Mouse (Mus musculus): ENCODE results near the gene Erbb2. TPM values are rescaled to one million over a fixed set of nuclear protein-coding genes. Genes with fewer than 3 reads are reported as not detected.
A peak's percentile ranks its signal among the peaks of the same experiment; 100 is the strongest.

Erbb2 gene
- polyA plus RNA-seq, 1 experiment from 2014 or later = 48.0 TPM

DNA sequence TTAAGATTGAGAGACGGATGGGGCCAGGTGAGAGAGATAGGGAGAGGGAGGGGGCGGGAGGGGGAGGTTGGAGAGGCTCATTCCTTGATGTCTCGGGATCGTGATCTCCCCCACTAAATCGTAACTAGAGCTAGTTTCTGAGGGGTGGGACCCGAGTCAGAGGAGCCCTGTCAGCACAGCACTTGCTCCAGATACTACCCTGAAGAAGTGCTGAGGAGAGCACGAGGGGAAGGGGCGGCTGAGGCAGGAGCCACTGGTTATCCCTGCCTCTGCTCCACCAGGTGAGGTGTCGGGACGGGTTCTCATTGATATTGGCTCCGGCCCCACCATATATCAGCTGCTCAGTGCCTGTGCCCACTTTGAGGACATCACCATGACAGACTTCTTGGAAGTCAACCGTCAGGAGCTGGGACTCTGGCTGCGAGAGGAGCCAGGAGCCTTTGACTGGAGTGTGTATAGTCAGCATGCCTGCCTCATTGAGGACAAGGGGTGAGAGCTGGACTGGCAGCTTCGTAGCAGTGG, 25.2 kb upstream of the Erbb2 start:
- no peak for ATAC-seq (replicated peaks; ENCODE audit: low FRiP score)
- 38% methylated on average over 14 of the region's 14 CpGs for WGBS
- Histone ChIP-seq H3K4me2 (no peak overlapping the region), H3K4me1 (peaks cover 71% of the 10 kb centered on the region), H3K4me3 (replicated peaks) (no peak overlapping the region), H3K27me3 (peaks cover 68% of the 10 kb centered on the region), H3K9me3 (replicated peaks) (no peaks in the 10 kb centered on the region), H3K27ac (no peak overlapping the region), H3K36me3 (no peaks in the 10 kb centered on the region), H3K9ac (no peak overlapping the region)

DNA sequence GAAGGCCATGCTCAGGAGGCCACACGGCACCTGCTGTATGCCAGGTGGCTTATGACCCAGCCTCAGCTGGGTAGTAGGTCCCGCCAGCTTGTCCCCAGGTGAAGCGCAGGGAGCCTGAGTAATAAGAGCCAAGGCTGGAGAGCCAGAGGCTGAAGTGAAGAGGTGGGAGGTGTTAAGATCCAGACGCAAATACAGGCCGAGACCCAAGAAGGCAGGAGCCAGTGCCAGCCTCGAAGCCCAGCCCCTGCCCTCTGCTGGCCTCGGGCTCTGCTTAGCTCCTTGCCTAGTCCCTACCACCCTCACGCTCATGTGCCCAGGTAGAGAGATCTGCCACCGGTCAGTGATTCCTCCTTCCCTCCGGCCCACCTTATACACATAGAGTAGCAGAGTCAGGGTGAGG, 24.0 kb upstream of the Erbb2 start:
- peaks cover 67% of the 10 kb centered on the region for H3K27me3 ChIP-seq
- no peaks in the 10 kb centered on the region for H3K9me3 ChIP-seq (replicated peaks)
- peaks cover 79% of the 10 kb centered on the region for H3K4me1 ChIP-seq
- 59% methylated on average over 10 of the region's 10 CpGs for WGBS
- H3K36me3 ChIP-seq = no peaks in the 10 kb centered on the region
- H3K9ac ChIP-seq = peak overlapping the region; percentile 2; the same call in 1 of the 2 replicates
- no peak for ATAC-seq (replicated peaks; ENCODE audit: low FRiP score)
- H3K4me3 ChIP-seq (replicated peaks) = no peak overlapping the region
- H3K4me2 ChIP-seq = no peak overlapping the region
- H3K27ac ChIP-seq = no peak overlapping the region

DNA sequence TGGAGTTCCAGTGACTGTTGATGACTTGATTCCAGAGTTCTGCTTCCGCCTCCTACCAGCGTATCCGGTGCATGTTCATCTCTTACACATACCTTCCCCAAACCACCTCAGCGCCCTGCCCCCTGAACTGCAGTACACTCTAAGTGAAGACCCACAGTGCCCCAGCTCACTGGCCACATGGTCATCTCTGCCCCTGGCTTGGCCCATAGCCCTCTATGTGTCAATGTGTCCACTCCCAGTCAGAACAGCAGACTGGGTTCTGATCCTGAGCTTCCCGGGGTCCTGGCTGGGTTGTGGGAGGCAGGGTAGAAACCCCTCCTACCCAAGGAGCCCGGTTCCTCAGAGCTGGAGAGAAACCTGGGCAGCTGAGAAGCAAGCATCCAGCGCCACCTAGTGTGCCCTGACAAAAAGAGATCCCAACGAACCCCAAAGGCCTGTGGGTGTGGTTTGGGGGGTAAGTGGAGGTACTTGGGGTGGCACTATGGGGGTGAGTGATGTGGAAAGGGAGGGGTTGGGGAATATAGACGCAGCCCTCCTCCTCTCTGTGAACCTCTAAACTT, 23.0 kb upstream of the Erbb2 start:
- Histone ChIP-seq H3K36me3 (no peaks in the 10 kb centered on the region), H3K27me3 (peaks cover 57% of the 10 kb centered on the region), H3K4me2 (no peak overlapping the region), H3K4me1 (peaks cover 79% of the 10 kb centered on the region), H3K27ac (no peak overlapping the region), H3K9ac (no peak overlapping the region), H3K9me3 (replicated peaks) (no peaks in the 10 kb centered on the region), H3K4me3 (replicated peaks) (no peak overlapping the region)
- ATAC-seq (replicated peaks; ENCODE audit: low FRiP score) = no peak
- 21% methylated on average over 9 of the region's 9 CpGs for WGBS

DNA sequence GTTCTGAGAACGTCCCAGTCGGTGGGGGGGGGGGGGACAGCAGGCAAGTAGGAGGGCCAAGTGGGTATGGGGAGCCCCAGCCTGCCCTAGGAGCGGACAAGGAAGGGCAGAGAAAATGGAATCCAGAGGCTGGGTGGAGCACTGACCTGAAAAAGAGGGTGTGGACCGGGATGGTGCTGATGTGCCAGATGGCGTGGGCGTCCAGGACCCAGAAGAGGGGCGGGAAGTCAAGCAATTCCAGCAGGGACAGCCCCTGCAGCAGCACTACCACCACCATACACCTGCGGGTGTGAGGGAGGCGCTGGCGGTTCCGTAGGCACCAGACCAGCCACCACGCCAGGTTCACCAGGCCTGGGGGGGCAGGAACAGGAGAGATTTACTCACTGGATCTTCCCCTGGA, 22.1 kb upstream of the Erbb2 start:
- no peak overlapping the region for H3K9ac ChIP-seq
- no peak overlapping the region for H3K4me3 ChIP-seq (replicated peaks)
- no peaks in the 10 kb centered on the region for H3K9me3 ChIP-seq (replicated peaks)
- H3K4me1 ChIP-seq = peaks cover 81% of the 10 kb centered on the region
- ATAC-seq (replicated peaks; ENCODE audit: low FRiP score) = no peak
- no peak overlapping the region for H3K4me2 ChIP-seq
- WGBS = 77% methylated on average over 12 of the region's 12 CpGs
- peaks cover 48% of the 10 kb centered on the region for H3K27me3 ChIP-seq
- H3K36me3 ChIP-seq = no peaks in the 10 kb centered on the region
- no peak overlapping the region for H3K27ac ChIP-seq

DNA sequence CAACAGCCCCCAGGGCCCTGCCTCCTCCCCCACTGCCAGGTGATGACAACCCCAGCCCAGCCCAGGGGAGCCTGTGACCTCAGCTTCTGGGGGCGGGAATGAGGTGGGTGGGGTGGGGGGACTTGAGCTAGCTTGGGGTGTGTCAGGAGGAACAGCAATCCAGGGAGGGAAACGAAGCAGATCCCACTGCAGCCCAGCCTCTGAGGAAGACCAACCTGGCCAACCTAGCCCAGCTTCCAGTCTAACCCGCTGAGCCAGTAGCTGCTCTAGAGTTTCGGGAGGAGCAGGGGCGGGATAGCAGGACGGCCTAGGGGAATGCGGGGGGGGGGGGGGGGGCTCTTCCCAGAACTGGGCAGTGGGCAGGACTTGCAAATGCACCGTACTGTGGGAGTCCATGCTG, 20.2 kb upstream of the Erbb2 start:
- H3K4me2 ChIP-seq = 0 out of 2 replicates have a peak overlapping the region, but pooled peaks have one; percentile 1
- no peak; the same call in 1 of the 2 replicates for ATAC-seq (replicated peaks; ENCODE audit: low FRiP score)
- H3K9me3 ChIP-seq (replicated peaks) = no peaks in the 10 kb centered on the region
- H3K36me3 ChIP-seq = no peaks in the 10 kb centered on the region
- peaks cover 68% of the 10 kb centered on the region for H3K4me1 ChIP-seq
- WGBS = 10% methylated on average over 6 of the region's 8 CpGs
- no peak overlapping the region for H3K4me3 ChIP-seq (replicated peaks)
- no peak overlapping the region for H3K9ac ChIP-seq
- peak overlapping the region; percentile 46 for H3K27ac ChIP-seq
- peaks cover 29% of the 10 kb centered on the region for H3K27me3 ChIP-seq

- Histone ChIP-seq H3K36me3 (0 out of 2 replicates have a peak, but pooled peaks cover 3% of the 10 kb centered on the region), H3K4me2 (0 out of 2 replicates have a peak overlapping the region, but pooled peaks have one; percentile 1), H3K9ac (no peak overlapping the region), H3K4me1 (peaks cover 62% of the 10 kb centered on the region), H3K4me3 (replicated peaks) (no peak overlapping the region), H3K27me3 (peaks cover 23% of the 10 kb centered on the region), H3K9me3 (replicated peaks) (no peaks in the 10 kb centered on the region), H3K27ac (peak overlapping the region; percentile 46)
- WGBS = 51% methylated on average over 4 of the region's 4 CpGs
- ATAC-seq (replicated peaks; ENCODE audit: low FRiP score) = 0 out of 2 replicates have a peak, but pooled peaks have one; percentile 17
Observed at GRCm38 (mm10) chr11:98392645-98393044, 19.6 kb upstream of the Erbb2 start.

DNA sequence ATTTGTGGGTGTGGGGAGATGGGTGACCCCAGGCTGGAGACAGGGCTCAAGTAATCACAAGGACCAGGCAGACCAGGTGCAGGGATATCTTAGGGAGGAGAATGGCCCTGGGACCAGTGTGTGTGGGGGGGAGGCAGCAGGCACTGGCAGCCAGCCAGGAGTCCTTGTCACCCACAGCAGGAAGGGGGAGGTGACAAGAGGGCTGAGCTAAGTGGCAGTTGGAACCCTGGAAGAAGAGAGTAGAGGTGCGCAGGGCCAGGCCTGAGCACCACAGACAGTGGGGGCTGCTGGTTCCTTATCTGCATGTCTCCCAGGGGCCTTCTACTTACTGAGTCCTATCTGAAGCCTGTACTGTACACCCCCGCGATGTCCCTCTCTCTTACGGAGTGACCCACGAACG, 19.0 kb upstream of the Erbb2 start:
- H3K4me2 ChIP-seq = no peak overlapping the region
- no peak overlapping the region for H3K4me3 ChIP-seq (replicated peaks)
- H3K36me3 ChIP-seq = 0 out of 2 replicates have a peak, but pooled peaks cover 6% of the 10 kb centered on the region
- WGBS = 65% methylated on average over 6 of the region's 6 CpGs
- peaks cover 56% of the 10 kb centered on the region for H3K4me1 ChIP-seq
- H3K9me3 ChIP-seq (replicated peaks) = no peaks in the 10 kb centered on the region
- H3K27me3 ChIP-seq = peaks cover 17% of the 10 kb centered on the region
- H3K9ac ChIP-seq = no peak overlapping the region
- H3K27ac ChIP-seq = peak overlapping the region; percentile 46
- peak; percentile 27; the same call in 1 of the 2 replicates for ATAC-seq (replicated peaks; ENCODE audit: low FRiP score)

DNA sequence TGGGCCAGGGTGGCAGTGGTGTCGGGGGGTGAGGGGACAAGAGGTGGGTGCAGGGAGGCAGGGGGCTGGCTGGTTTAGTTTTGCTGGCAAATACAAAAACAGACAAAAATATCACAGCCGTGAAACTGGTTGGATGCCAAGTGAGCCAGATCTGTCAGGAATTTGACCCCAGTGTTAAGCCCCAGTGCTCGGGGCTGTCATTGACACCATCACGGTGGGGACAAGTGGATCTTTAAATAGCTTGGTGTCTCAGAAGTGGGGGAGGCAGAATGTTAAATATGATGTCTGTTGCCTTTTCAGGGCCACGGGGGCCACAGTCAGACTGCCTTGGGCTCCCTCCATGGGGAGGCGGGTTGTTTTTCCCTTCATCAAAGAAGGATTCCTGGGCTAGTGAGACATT, 18.0 kb upstream of the Erbb2 start:
- WGBS = 28% methylated on average over 6 of the region's 6 CpGs
- Histone ChIP-seq H3K9me3 (replicated peaks) (no peaks in the 10 kb centered on the region), H3K27ac (peak overlapping the region; percentile 46), H3K4me1 (peaks cover 47% of the 10 kb centered on the region), H3K4me3 (replicated peaks) (no peak overlapping the region), H3K9ac (no peak overlapping the region), H3K4me2 (no peak overlapping the region), H3K36me3 (0 out of 2 replicates have a peak, but pooled peaks cover 6% of the 10 kb centered on the region), H3K27me3 (peaks cover 17% of the 10 kb centered on the region)
- no peak for ATAC-seq (replicated peaks; ENCODE audit: low FRiP score)

- Histone ChIP-seq H3K4me2 (no peak overlapping the region), H3K4me3 (replicated peaks) (no peak overlapping the region), H3K27me3 (peaks cover 13% of the 10 kb centered on the region), H3K27ac (peak overlapping the region; percentile 46), H3K36me3 (0 out of 2 replicates have a peak, but pooled peaks cover 6% of the 10 kb centered on the region), H3K9ac (no peak overlapping the region), H3K9me3 (replicated peaks) (no peaks in the 10 kb centered on the region), H3K4me1 (peaks cover 50% of the 10 kb centered on the region)
- no peak for ATAC-seq (replicated peaks; ENCODE audit: low FRiP score)
- WGBS = 40% methylated on average over 4 of the region's 4 CpGs
Observed at GRCm38 (mm10) chr11:98395041-98395440, 17.2 kb upstream of the Erbb2 start.

- no peak overlapping the region for H3K27ac ChIP-seq
- ATAC-seq (replicated peaks; ENCODE audit: low FRiP score) = no peak
- no peak overlapping the region for H3K9ac ChIP-seq
- 94% methylated on average over 7 of the region's 7 CpGs for WGBS
- no peak overlapping the region for H3K4me2 ChIP-seq
- H3K4me3 ChIP-seq (replicated peaks) = no peak overlapping the region
- H3K27me3 ChIP-seq = no peaks in the 10 kb centered on the region
- 0 out of 2 replicates have a peak, but pooled peaks cover 6% of the 10 kb centered on the region for H3K36me3 ChIP-seq
- no peaks in the 10 kb centered on the region for H3K9me3 ChIP-seq (replicated peaks)
- peaks cover 43% of the 10 kb centered on the region for H3K4me1 ChIP-seq
Observed at GRCm38 (mm10) chr11:98397946-98398345, 14.3 kb upstream of the Erbb2 start.

DNA sequence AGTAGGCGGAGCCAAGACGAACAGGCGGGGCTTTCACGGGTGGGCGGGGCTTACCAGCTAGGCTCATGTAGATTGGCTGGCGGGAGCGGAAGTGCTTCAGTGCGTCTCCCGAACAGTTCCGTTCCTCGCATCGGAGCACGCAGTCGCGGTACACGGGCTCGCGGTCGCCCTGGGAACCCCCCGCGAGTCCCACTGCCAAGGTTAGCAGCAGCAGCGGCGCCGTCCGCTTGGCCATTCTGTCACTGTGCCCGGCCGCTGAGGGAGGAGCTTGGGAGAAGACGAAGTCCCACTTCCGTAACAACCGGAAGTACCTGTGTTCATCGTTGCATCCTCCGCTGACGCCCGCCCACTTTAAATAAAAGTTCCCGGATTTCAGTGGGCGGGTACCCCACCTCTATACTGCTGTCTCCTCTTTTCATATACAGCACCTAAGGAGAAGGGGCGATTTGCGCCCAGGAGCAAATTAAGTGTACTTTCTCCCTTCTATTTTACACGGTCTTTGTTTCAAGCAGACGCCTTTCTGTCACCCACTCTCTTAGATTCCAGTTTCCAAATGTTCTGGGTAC, 12.0 kb upstream of the Erbb2 start, which contains the start of gene Pgap3:
Gene Pgap3, minus strand, starts transcription at position 330 of the 566 bp plus-strand sequence.
- no peaks in the 10 kb centered on the region for H3K27me3 ChIP-seq
- peak within 1 kb of the TSS; percentile 87 for H3K4me2 ChIP-seq
- ATAC-seq (replicated peaks; ENCODE audit: low FRiP score) = peak; percentile 91
- H3K27ac ChIP-seq = peak within 1 kb of the TSS; percentile 100
- H3K4me1 ChIP-seq = peaks cover 20% of the 10 kb centered on the region
- WGBS = under 1% methylated on average over 40 of the region's 40 CpGs
- peak within 1 kb of the TSS; percentile 81 for H3K4me3 ChIP-seq (replicated peaks)
- 0 out of 2 replicates have a peak, but pooled peaks cover 6% of the 10 kb centered on the region for H3K36me3 ChIP-seq
- H3K9me3 ChIP-seq (replicated peaks) = no peaks in the 10 kb centered on the region
- peak within 1 kb of the TSS; percentile 73 for H3K9ac ChIP-seq

DNA sequence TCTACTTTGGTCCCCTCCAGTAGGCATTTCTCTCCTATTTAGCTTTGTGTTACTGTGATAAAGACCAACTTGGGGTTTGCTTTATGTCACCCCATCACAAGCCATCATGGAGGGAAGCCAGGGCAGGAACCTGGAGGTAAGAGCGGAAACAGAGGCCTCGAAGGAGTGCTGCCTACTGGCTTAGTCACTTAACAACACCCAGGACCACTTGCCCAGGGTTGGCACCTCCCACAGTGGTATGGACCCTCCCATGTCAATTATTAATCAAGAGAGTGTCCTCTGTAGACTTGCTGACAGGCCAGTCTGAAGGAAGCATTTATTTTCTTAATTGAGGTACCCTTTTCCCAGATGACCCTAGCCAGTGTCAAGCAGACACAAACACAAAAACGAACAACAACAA, 11.5 kb upstream of the Erbb2 start:
- peak; percentile 63 for ATAC-seq (replicated peaks; ENCODE audit: low FRiP score)
- 52% methylated on average over 3 of the region's 3 CpGs for WGBS
- peaks cover 18% of the 10 kb centered on the region for H3K4me1 ChIP-seq

More for the DNA sequence above, 11.5 kb upstream of the Erbb2 start:
- Histone ChIP-seq H3K9ac (peak overlapping the region; percentile 73), H3K36me3 (0 out of 2 replicates have a peak, but pooled peaks cover 6% of the 10 kb centered on the region), H3K4me2 (peak overlapping the region; percentile 87), H3K27ac (peak overlapping the region; percentile 100), H3K27me3 (no peaks in the 10 kb centered on the region), H3K4me3 (replicated peaks) (peak overlapping the region; percentile 81), H3K9me3 (replicated peaks) (no peaks in the 10 kb centered on the region)
